Mouse (Mus musculus) right cerebral cortex, postnatal 36 days (tissue): ENCODE measurements around the gene Cep19.
A peak's percentile ranks its signal among the peaks of the same experiment; 100 is the strongest.
"Not testable (repeated sequence)": the region's sequence is repeated elsewhere in the genome, so short reads cannot be mapped to it uniquely, and the experiment has no call there.

Experiments
- DNase-seq, 2 experiments: peaks; one replicate each; pipeline ENCODE4 v3.0.0; 2022; ENCODE audit warnings: low spot score in 2 of 2, mixed read lengths in 1 of 2

Cep19 gene

GRCm38 (mm10) chr16:32099638-32100150, at the start of gene Cep19, which contains the start of gene Pigx:
Gene Cep19, plus strand, starts transcription at chr16:32099800.
Gene Pigx, minus strand, starts transcription at chr16:32099740.
- peak; percentile 84 for DNase-seq

DNA sequence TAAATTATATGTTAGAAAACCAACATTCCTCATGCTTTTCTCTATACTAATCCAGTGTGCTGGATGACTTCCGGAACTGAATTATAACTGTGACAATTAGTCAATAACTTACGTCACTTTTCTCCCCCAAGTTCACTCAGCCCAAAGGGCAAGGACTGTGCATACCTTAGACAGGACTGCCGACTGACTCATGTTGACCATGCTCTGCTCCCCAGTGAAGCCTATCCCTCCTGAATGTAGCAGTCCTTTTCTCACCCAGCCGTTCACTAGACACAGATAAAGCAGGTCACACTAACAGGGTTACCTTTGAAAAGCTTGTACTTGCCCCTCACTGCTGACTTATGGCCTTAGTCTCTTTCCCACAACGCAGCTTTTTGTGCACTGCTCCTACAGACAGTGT, 40.8 kb upstream of the Cep19 start:
- no peak for DNase-seq

DNA sequence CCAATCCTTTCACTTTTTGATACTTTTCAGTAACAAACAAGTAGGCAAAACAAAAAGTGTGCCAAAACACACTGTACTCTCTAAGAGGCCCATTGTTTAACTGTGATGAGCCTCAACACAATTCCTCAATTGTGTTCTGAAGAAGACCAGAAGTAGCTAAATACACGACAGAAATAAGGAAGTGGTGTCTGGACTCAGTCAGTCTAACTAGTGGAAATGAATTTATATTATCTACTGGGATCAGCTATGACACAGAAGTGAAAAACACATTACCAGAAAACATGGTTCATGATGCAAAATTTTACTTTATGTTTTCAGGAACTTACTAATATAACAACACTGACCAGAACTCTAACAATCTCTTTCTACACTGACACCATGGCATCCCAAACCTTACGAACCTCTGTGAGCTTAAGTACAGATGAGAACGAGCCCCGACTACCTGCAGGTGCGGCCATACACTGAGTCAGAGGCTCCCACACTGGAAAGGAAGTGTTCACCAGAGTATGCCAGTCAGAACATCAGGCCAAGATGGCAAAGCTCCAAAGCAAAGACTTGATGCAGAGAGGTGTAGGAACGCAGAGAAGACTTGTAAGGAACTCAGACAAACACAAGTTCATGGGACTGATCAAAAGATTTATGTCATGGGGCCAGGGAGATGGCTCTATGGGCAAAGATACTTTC, 39.6 kb upstream of the Cep19 start:
- no peak for DNase-seq

- DNase-seq, result no peak
These were observed 37.4 kb upstream of the Cep19 start for GRCm38 (mm10) chr16:32062226-32062625.

- DNase-seq, result no peak
These were observed 35.7 kb upstream of the Cep19 start for GRCm38 (mm10) chr16:32063900-32064299.

GRCm38 (mm10) chr16:32066899-32067298, 32.7 kb upstream of the Cep19 start:
- DNase-seq, result no peak

DNA sequence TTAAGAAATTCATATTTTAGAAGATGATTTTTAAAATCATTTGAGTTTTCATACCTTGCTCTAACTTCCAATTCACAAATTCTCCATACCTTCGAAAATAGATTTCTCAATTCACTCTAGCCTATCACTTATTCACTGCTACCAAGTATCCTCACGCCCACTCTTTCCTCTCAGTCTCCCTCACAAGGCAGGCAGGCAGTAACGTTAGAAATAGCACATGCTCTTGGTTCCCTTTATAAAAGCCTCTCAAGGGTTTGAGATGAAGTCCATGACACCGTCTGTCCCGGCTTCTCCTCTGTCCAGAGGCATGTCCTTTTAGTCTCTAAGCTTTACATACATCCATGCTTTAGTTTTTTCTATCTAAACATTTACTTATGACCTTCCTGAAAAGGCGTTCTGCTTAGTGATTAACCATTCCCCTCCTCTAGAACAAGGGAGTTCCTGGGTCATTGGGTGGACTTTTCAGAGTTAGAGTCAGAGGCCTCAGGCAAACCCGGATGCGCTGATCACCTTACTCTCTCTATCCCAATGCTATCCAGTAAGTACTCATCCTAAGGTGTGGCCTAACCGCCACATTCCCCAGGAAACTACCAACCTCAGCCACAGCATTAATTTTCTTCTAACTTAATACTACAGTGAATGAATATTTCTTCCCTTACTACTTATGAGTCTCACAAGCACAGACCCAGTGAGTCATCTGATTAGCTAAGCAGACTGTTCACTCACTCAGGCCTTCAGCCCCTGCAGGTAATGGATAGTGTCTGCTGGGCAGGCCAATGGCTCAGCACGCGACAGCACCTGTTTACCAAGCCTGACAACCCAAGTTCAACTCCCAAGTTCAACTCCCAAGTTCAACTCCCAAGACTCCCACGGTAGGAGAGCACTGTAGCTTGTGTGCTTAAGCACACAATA, 31.0 kb upstream of the Cep19 start:
- DNase-seq, result no peak

GRCm38 (mm10) chr16:32070070-32070469, 29.5 kb upstream of the Cep19 start:
- DNase-seq, result not testable (repeated sequence)

- no peak for DNase-seq
These were observed 23.8 kb upstream of the Cep19 start for GRCm38 (mm10) chr16:32075762-32076161.

- DNase-seq, result no peak
These were observed 23.2 kb upstream of the Cep19 start for GRCm38 (mm10) chr16:32076406-32076805.

DNA sequence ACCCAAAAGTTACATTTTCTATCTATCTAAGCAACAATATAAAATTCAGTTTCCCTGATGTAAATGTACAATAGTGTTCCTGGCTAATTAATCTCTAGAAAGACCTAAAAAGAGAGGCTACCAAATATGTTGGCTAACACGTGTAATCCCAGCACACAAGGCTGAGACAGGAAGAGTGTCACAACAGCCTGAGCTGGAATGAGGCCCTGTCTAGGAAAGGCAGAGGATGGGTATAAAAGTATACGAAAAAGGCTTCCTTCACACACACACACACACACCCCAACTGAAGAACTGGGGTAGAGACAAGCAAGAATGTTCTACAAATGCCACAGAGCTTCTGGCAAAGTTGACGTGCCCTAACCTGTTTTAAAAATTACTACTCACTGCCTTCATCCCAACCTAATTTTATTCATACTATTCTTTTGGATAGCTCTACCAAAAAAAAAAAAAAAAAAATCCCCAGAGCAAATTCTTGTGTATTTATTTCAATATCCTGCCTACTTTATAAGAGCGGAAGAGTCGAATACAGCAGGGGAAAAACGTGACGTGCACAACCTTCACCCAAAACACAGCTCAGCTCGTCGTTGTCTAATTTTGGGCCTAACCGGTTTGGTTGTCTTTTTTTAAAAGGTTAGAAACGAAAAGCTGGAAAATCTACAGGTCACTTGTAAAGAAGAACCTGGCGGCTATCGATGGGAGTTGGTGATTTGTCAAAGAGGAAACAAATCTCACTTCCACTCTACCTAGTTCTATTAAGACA, 21.8 kb upstream of the Cep19 start:
- no peak for DNase-seq

GRCm38 (mm10) chr16:32078408-32078990, 21.1 kb upstream of the Cep19 start:
- DNase-seq, result peak in 1 of 2 experiments; percentile 25

DNA sequence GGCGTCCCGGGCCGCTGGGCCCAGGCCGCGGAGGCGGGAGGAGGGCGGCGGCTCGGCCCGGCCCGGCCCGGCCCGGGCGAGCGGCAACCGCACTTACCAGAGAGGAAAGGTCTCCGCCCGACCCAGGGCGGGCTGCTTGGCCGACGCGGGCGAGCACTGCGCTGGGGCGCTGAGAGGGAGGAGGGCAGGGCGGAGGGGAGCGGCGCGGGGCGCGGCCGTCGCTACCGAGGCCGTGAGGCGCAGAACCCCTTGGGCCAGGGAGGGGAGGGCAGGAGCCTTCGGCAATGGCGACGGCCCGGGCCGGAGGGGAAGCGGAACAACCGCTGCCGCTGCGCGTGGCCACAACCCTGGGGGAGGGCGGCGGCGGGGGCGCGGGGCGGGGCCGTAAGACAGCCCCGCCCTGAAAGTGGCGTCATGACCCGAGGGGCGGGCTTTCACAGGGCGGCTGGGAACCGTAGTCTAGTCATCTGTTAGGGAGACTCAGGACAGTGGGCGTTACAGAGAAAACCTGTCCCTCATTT, 20.5 kb upstream of the Cep19 start, which contains the start of gene Pak2:
TSS of gene Pak2 (minus strand) at position 352 of the 521 bp plus-strand sequence.
- DNase-seq, result peak; percentile 69 to 78

GRCm38 (mm10) chr16:32087629-32088443, 11.8 kb upstream of the Cep19 start:
- no peak for DNase-seq

DNA sequence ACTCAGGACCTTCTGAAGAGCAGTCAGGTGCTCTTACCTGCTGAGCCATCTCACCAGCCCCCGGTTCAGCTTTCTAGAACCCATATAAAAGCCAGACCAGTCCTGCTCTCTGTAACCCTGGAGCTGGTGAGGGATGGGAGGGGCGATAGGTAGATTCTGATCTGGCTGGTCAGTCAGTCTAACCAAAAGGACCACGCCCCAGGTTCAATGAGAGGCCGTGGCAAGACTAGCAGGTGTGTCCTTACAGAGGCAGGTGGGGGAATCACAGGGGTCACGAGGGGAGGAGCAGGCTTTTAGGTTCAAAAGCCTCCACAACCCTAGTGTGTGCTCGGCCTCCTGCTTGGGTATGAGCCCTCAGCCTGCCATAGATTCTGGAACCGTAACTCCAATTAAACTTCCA, 8.1 kb upstream of the Cep19 start:
- DNase-seq, result no peak

- DNase-seq, result not testable (repeated sequence)
These were observed 1.8 kb upstream of the Cep19 start for GRCm38 (mm10) chr16:32097757-32098156.

- DNase-seq, result no peak
These were observed 533 bp upstream of the Cep19 start for GRCm38 (mm10) chr16:32098897-32099637.

GRCm38 (mm10) chr16:32102295-32102694, 2.7 kb downstream of the Cep19 start:
- no peak for DNase-seq

- no peak for DNase-seq
These were observed 6.1 kb downstream of the Cep19 start for GRCm38 (mm10) chr16:32105698-32106097.
